Mouse (Mus musculus) liver, postnatal 0 days (tissue): Measurements from ENCODE around the gene C2.
A peak's percentile ranks its signal among the peaks of the same experiment; 100 is the strongest.

Source experiments
- CTCF ChIP-seq: sonication (generic); IDR thresholded peaks from 2 replicates; pipeline ENCODE4 v1.5.1; 2016; ENCODE audit warnings: antibody characterized with exemption, low read depth
- EP300 ChIP-seq: IDR thresholded peaks from 2 replicates; pipeline ENCODE4 v1.6.1; 2016; ENCODE audit warnings: antibody characterized with exemption, low read depth, mild to moderate bottlenecking

GRCm38 (mm10) chr17:34894074-34894597 lies 3.9 kb downstream of the C2 start:
- peak; percentile 34 for TF ChIP-seq CTCF
- TF ChIP-seq EP300, result peak; percentile 15; the same call in 1 of the 2 replicates
